Mouse (Mus musculus): ENCODE measurements around the gene Med26. TPM values are rescaled to one million over a fixed set of nuclear protein-coding genes. Genes with fewer than 3 reads are reported as not detected.

Med26 gene
- total RNA-seq, 2 experiments from 2014 or later: 5.4 to 7.3 TPM

Other genes with a start within 250 kb of the Med26 start
- gene Gm10282, start 243.0 kb downstream of the Med26 start, total RNA-seq (2015; ENCODE audit: low replicate concordance): 32.8 and 36.5 TPM in 2 replicates
- 19.9 and 23.5 TPM in 2 replicates for gene Gm10282, start 243.0 kb downstream of the Med26 start, total RNA-seq (2017; ENCODE audit: low replicate concordance)
- gene Klf2, start 229.2 kb downstream of the Med26 start, total RNA-seq (2015; ENCODE audit: low replicate concordance): 5.4 and 13.3 TPM in 2 replicates
- gene Klf2, start 229.2 kb downstream of the Med26 start, total RNA-seq (2017; ENCODE audit: low replicate concordance): 2.9 and 5.5 TPM in 2 replicates
- gene Eps15l1, start 126.8 kb downstream of the Med26 start, total RNA-seq (2015; ENCODE audit: low replicate concordance): 141 and 151 TPM in 2 replicates
- 109 and 118 TPM in 2 replicates for gene Eps15l1, start 126.8 kb downstream of the Med26 start, total RNA-seq (2017; ENCODE audit: low replicate concordance)
- not detected in 2 replicates for gene Calr3, start 104.4 kb downstream of the Med26 start, total RNA-seq (2015; ENCODE audit: low replicate concordance)
- not detected in 2 replicates for gene Calr3, start 104.4 kb downstream of the Med26 start, total RNA-seq (2017; ENCODE audit: low replicate concordance)
- gene 1700030K09Rik, start 104.4 kb downstream of the Med26 start, total RNA-seq (2015; ENCODE audit: low replicate concordance): 0.84 TPM in 1 of 2 replicates, not detected in the other
- gene 1700030K09Rik, start 104.4 kb downstream of the Med26 start, total RNA-seq (2017; ENCODE audit: low replicate concordance): 1.4 and 1.8 TPM in 2 replicates
- gene Cherp, start 73.0 kb downstream of the Med26 start, total RNA-seq (2015; ENCODE audit: low replicate concordance): 52.4 and 63.1 TPM in 2 replicates
- gene Cherp, start 73.0 kb downstream of the Med26 start, total RNA-seq (2017; ENCODE audit: low replicate concordance): 14.8 and 18.6 TPM in 2 replicates
- 18.7 and 19.3 TPM in 2 replicates for gene Slc35e1, start 55.7 kb downstream of the Med26 start, total RNA-seq (2015; ENCODE audit: low replicate concordance)
- 27.1 and 29.0 TPM in 2 replicates for gene Slc35e1, start 55.7 kb downstream of the Med26 start, total RNA-seq (2017; ENCODE audit: low replicate concordance)
- 18.4 and 20.2 TPM in 2 replicates for gene Smim7, start 22.8 kb upstream of the Med26 start, total RNA-seq (2015; ENCODE audit: low replicate concordance)
- 11.6 and 22.6 TPM in 2 replicates for gene Smim7, start 22.8 kb upstream of the Med26 start, total RNA-seq (2017; ENCODE audit: low replicate concordance)
- gene Tmem38a, start 23.8 kb upstream of the Med26 start, total RNA-seq (2015; ENCODE audit: low replicate concordance): not detected in 2 replicates
- not detected in 2 replicates for gene Tmem38a, start 23.8 kb upstream of the Med26 start, total RNA-seq (2017; ENCODE audit: low replicate concordance)
- gene Nwd1, start 98.4 kb upstream of the Med26 start, total RNA-seq (2015; ENCODE audit: low replicate concordance): 8.3 TPM in 1 of 2 replicates, not detected in the other
- gene Nwd1, start 98.4 kb upstream of the Med26 start, total RNA-seq (2017; ENCODE audit: low replicate concordance): 0.51 TPM in 1 of 2 replicates, not detected in the other
- 13.8 and 26.3 TPM in 2 replicates for gene Sin3b, start 175.0 kb upstream of the Med26 start, total RNA-seq (2015; ENCODE audit: low replicate concordance)
- 19.5 and 34.8 TPM in 2 replicates for gene Sin3b, start 175.0 kb upstream of the Med26 start, total RNA-seq (2017; ENCODE audit: low replicate concordance)
- not detected in 2 replicates for gene F2rl3, start 213.6 kb upstream of the Med26 start, total RNA-seq (2015; ENCODE audit: low replicate concordance)
- not detected in 2 replicates for gene F2rl3, start 213.6 kb upstream of the Med26 start, total RNA-seq (2017; ENCODE audit: low replicate concordance)

Data from erythroid progenitor cell, adult 5-6 weeks (primary cell).